Mouse (Mus musculus) frontal cortex, adult (tissue): Measurements from ENCODE around the gene Depdc1b.

Source experiments
- ATAC-seq: cut with Nextera tagmentation; 2 replicates; pipeline ENCODE4 v1.9.2; 2017; ENCODE audit warnings: mild to moderate bottlenecking, moderate library complexity, mixed read lengths; ENCODE audit not compliant: low TSS enrichment

The Depdc1b gene

DNA sequence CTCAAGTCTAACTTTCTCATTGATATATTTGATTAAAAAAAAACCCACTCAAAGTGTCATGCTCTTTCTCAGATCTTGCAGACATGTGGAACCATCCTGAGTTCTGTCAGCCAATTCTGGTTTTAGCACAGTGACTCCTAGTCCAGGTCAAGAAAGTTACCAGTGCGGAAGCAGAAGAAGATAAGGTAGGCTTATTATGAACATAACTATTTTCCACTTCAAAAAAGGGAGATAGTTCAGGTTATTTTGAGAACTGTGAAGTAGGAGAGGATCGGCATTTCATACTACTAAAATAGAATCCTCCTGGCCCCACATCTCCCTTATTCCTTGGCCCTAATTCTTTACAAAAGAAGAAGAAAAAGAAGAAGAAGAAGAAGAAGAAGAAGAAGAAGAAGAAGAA, 121.3 kb downstream of the Depdc1b start:
- ATAC-seq = no peak

DNA sequence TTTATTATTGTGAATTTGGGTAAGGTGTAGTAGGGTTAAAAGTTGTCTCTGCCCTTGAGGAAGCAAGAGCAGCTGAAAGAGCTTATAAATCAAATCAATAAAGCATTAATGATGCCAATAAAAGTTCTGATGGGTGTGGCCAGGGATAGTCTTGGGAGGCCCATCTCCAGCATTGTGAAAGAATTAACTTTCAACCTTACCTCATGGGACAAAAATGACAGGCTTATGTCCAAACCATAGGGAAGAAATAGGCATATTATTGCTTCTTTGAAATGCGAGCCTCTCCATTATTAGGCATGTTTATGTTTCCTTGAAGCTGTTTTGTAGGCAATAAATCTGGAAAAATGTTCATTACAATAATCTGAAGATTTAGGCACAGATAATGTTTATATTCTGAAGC, 122.9 kb downstream of the Depdc1b start:
- no peak for ATAC-seq

DNA sequence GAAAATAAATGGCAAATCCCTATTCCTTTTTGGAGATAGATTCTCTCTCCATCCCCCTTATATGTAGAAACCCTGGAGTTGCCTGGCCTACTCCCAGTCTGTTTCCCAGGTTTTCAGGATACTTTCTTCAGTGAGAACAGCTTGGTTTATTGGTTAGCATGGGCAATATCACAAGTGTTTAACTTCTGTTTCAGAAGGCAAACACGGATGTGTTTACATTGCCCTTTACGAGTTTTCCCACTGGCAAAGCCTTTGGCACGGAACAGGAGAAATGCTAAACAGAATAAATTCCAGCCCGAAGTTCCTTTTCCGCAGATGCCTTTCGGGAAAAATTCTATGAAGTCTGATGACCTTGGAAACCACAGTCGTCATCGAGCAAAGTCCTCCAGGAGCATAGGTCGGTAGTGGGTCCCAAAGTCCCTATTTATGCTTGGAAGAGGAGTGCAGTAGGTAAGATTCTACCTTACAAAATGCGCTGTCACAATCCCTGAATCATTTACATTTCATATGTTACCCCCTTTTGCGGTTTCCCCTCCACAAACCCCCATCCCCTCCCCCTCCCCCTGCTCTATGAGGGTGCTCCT, 132.3 kb downstream of the Depdc1b start:
- no peak for ATAC-seq

DNA sequence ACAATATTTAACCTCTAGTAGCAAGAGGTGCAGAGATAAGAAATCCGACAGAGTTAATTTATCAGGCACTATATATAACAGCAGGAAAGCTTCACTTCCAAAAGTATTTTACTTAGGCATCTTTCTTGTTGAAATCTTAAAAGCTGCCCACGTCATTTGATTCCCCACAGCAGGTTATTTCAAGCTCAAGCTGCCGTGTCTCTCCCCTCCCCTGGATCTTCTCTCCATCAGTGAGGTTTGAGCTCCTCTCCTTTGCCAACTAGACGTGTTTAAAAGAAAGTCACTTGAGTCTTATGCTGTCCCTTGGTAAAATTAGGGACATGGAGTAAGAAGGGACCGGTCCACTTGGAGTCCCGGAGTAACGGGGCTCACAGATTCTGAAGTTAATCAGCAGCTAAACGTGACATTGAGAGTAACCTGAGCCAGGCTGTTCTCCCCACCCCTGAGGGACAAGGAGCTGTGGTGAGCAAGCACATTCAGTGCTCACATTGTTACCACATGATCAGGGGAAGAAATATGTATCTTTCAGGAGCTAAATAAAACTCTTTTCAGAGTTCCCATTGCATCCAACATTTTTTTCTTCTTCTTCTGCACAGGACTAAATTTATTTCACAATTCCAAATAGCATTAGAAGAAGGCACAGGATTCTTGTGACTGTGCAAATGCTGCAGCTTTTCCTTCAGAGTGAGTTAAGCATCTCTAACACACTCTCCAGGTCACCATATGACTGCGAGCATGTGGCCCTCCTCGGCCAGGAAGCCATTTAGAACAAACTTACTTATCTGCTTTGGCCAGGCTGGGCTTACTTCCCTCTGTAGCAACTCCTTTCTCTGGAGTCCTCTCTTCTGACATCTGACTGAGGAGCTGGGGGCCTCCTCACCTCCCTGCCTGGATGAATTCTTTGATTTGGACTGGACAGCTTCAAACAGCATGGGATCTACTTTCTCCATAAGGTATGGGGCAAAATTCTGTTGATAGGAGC, 133.3 kb downstream of the Depdc1b start, which contains the start of gene Pde4d:
Gene Pde4d (plus strand): TSS at position 833 of the 982 bp plus-strand sequence.
- ATAC-seq = peak; percentile 92

DNA sequence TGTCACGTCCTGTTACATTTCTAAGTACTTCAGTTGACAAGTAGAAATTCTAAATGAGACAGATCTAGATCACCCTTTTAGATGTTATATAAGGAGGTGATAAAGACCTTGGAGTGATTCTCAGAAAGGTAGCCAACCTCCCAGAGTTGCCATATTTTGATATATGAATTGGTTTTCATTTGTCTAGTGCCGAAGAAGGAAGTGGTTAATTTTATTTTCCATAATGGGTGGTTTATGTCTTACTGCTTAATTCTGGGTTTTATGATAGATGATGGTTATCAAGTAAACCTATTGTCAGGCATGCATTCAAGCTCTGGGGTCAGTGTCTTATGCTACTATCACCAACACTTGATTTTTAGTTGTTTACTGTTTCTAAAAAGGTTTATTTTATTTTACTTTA, 135.0 kb downstream of the Depdc1b start:
- no peak for ATAC-seq

DNA sequence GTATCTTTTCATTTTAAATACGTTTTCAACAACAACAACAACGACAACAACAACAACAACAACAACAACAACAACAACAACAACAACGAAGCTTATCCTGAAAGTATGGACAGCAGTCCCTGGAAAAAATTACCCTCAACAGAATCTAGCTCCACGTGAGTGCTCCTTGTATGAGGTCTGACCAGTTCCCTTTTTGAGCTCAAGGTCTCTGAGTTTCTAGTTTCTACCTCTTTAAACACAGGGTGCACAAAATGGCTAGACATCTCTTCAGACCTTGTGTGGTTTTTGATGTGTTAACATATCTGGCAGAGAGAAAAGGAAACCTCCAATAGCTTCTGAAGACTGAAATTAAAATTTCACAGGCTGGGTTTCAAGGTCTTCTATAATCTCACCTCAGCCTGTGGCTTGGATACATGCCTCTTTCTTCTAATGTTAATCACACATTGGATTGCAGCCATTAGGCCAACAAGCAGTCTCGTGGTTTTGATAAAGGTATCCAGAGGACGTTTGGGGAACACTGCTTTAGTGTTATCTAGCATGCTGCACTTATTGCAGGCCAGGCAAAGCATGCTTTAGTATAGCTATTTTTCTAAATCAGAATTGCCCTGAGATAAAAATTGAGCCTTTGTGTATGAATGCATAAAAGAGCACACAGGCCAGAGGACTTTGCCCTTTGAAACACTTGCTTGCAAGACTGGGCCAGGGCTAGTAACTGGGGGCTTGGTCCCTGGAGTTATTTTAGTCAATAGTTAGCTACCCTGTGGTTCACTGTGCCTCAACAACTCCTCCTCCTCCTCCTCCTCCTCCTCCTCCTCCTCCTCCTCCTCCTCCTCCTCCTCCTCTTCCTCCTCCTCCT, 137.2 kb downstream of the Depdc1b start:
- ATAC-seq = no peak
